Mouse (Mus musculus) C2C12 (cell line): Measurements from ENCODE around the gene Gm42878. TPM values are rescaled to one million over a fixed set of nuclear protein-coding genes. Genes with fewer than 3 reads are reported as not detected.
"Not testable (repeated sequence)": the region's sequence is repeated elsewhere in the genome, so short reads cannot be mapped to it uniquely, and the experiment has no call there.

Experiments used
- H3K27me3 ChIP-seq: one replicate; pipeline ENCODE4 v1.6.1; 2011; ENCODE audit not compliant: control insufficient read depth, insufficient read depth, insufficient read length
- H3K36me3 ChIP-seq: one replicate; pipeline ENCODE4 v1.6.1; 2011; ENCODE audit not compliant: control insufficient read depth, insufficient read depth
- H3K4me3 ChIP-seq: one replicate; pipeline ENCODE4 v1.5.1; 2011; ENCODE audit warnings: mild to moderate bottlenecking, control low read depth; ENCODE audit not compliant: poor library complexity, insufficient read depth, severe bottlenecking
- H3K79me2 ChIP-seq: one replicate; pipeline ENCODE4 v1.6.1; 2011; ENCODE audit not compliant: control insufficient read depth, insufficient read depth
- H3K79me3 ChIP-seq: one replicate; pipeline ENCODE4 v1.6.1; 2011; ENCODE audit warnings: low read depth, control low read depth
- H3ac ChIP-seq: one replicate; pipeline ENCODE3; 2011; ENCODE audit warnings: low read depth; ENCODE audit not compliant: control insufficient read depth, insufficient read length
- CEBPB ChIP-seq: IDR thresholded peaks from one replicate; pipeline ENCODE4 v1.6.1; 2011; ENCODE audit warnings: low read depth, mild to moderate bottlenecking, control low read depth, moderate library complexity
- CTCF ChIP-seq: IDR thresholded peaks from one replicate; pipeline ENCODE4 v1.5.1; 2011; ENCODE audit not compliant: control insufficient read depth, insufficient read depth, insufficient read length
- FOSL1 ChIP-seq: IDR thresholded peaks from one replicate; pipeline ENCODE4 v1.8.0; 2011; ENCODE audit warnings: mild to moderate bottlenecking, low read length; ENCODE audit not compliant: poor library complexity, insufficient read depth, severe bottlenecking
- MAX ChIP-seq: IDR thresholded peaks from one replicate; pipeline ENCODE4 v1.6.1; 2011; ENCODE audit warnings: mild to moderate bottlenecking, control low read depth
- MYOD1 ChIP-seq: IDR thresholded peaks from one replicate; pipeline ENCODE4 v1.6.1; 2011; ENCODE audit warnings: low read depth; ENCODE audit not compliant: control insufficient read depth, insufficient read length
- MYOG ChIP-seq: IDR thresholded peaks from one replicate; pipeline ENCODE4 v1.6.1; 2011; ENCODE audit not compliant: control insufficient read depth, insufficient read length; ENCODE audit errors: extremely low read depth
- USF1 ChIP-seq: IDR thresholded peaks from one replicate; pipeline ENCODE4 v1.6.1; 2011; ENCODE audit warnings: low read depth, mild to moderate bottlenecking, control low read depth, moderate library complexity
- polyA plus RNA-seq: library from polyadenylated mRNA; unstranded; fragments of >200 nt; fragmentation: generic; extraction: Trizol; gene quantifications from one replicate; pipeline ENCODE4 v1.2.1, GENCODE M21; 2012; ENCODE audit warnings: missing spikeins

Gm42878 gene
- polyA plus RNA-seq, 1 experiment, result not detected

GRCm38 (mm10) chr5:121518983-121519382 lies 26.3 kb downstream of the Gm42878 start:
- H3K4me3 ChIP-seq, result no peak overlapping the region
- no peaks in the 10 kb centered on the region for H3K79me2 ChIP-seq
- no peaks in the 10 kb centered on the region for H3K79me3 ChIP-seq
- peaks cover 34% of the 10 kb centered on the region for H3K36me3 ChIP-seq
- no peaks in the 10 kb centered on the region for H3K27me3 ChIP-seq
- TF ChIP-seq MYOG, result no peak
- TF ChIP-seq CEBPB, result no peak
- no peak for TF ChIP-seq MAX
- TF ChIP-seq FOSL1, result no peak
- no peak for TF ChIP-seq MYOD1
- no peak for TF ChIP-seq CTCF
- TF ChIP-seq USF1, result no peak
- no peak overlapping the region for H3ac ChIP-seq

- Histone ChIP-seq H3K4me3 (no peak overlapping the region), H3ac (no peak overlapping the region), H3K27me3 (no peaks in the 10 kb centered on the region), H3K36me3 (no peaks in the 10 kb centered on the region), H3K79me3 (no peaks in the 10 kb centered on the region), H3K79me2 (no peaks in the 10 kb centered on the region)
- no peak for TF ChIP-seq MYOG
- no peak for TF ChIP-seq MAX
- TF ChIP-seq MYOD1, result no peak
- TF ChIP-seq FOSL1, result no peak
- no peak for TF ChIP-seq USF1
- TF ChIP-seq CTCF, result no peak
- TF ChIP-seq CEBPB, result no peak
These were observed 35.3 kb downstream of the Gm42878 start for GRCm38 (mm10) chr5:121510009-121510408.

GRCm38 (mm10) chr5:121506846-121507245 lies 38.4 kb downstream of the Gm42878 start:
- no peak overlapping the region for H3ac ChIP-seq
- TF ChIP-seq CEBPB (no peak), MYOG (no peak), FOSL1 (no peak), MAX (no peak), USF1 (no peak), CTCF (no peak), MYOD1 (no peak)
- no peaks in the 10 kb centered on the region for H3K36me3 ChIP-seq
- no peaks in the 10 kb centered on the region for H3K79me2 ChIP-seq
- no peak overlapping the region for H3K4me3 ChIP-seq
- peaks cover 11% of the 10 kb centered on the region for H3K27me3 ChIP-seq
- no peaks in the 10 kb centered on the region for H3K79me3 ChIP-seq

- Histone ChIP-seq H3K79me2 (no peaks in the 10 kb centered on the region), H3K27me3 (peaks cover 24% of the 10 kb centered on the region), H3K36me3 (no peaks in the 10 kb centered on the region), H3K79me3 (no peaks in the 10 kb centered on the region), H3K4me3 (no peak within 1 kb of the TSS), H3ac (no peak within 1 kb of the TSS)
- TF ChIP-seq CEBPB, result no peak
- no peak for TF ChIP-seq FOSL1
- TF ChIP-seq CTCF, result no peak
- no peak for TF ChIP-seq MYOG
- TF ChIP-seq USF1, result no peak
- no peak for TF ChIP-seq MYOD1
- no peak for TF ChIP-seq MAX
These were observed 42.1 kb downstream of the Gm42878 start, which contains the start of gene Adam1b for GRCm38 (mm10) chr5:121503231-121503630. Gene Adam1b, minus strand, starts transcription at chr5:121503435.

GRCm38 (mm10) chr5:121501424-121501996 lies 43.8 kb downstream of the Gm42878 start:
- not testable (repeated sequence) for H3K36me3 ChIP-seq, H3K79me2 ChIP-seq, H3K79me3 ChIP-seq, H3K4me3 ChIP-seq, H3ac ChIP-seq
- peaks cover 24% of the 10 kb centered on the region for H3K27me3 ChIP-seq

- Histone ChIP-seq H3ac (no peak overlapping the region), H3K27me3 (peaks cover 24% of the 10 kb centered on the region), H3K79me2 (no peaks in the 10 kb centered on the region), H3K79me3 (no peaks in the 10 kb centered on the region), H3K36me3 (no peaks in the 10 kb centered on the region), H3K4me3 (no peak overlapping the region)
- TF ChIP-seq CTCF, result no peak
- no peak for TF ChIP-seq FOSL1
- TF ChIP-seq MYOD1, result no peak
- TF ChIP-seq CEBPB, result no peak
- no peak for TF ChIP-seq USF1
- TF ChIP-seq MYOG, result no peak
- no peak for TF ChIP-seq MAX
These were observed 44.6 kb downstream of the Gm42878 start for GRCm38 (mm10) chr5:121500719-121501118.
